Mouse (Mus musculus): ENCODE measurements around the gene Olfr1328. TPM values are rescaled to one million over a fixed set of nuclear protein-coding genes. Genes with fewer than 3 reads are reported as not detected.

Olfr1328 gene
- polyA plus RNA-seq (2012; rRNA removed): not detected in 2 replicates

GRCm38 (mm10) chr4:118938512-118938911, at the start of gene Olfr1328:
Gene Olfr1328, minus strand, starts transcription at chr4:118938612.

GRCm38 (mm10) chr4:118961141-118961628, 22.8 kb upstream of the Olfr1328 start, which contains the start of gene Lao1:
Gene Lao1, plus strand, starts transcription at chr4:118961578.

GRCm38 (mm10) chr4:118917365-118917764, 21.0 kb downstream of the Olfr1328 start, which contains the start of gene Olfr1329:
Gene Olfr1329, minus strand, starts transcription at chr4:118917465.

GRCm38 (mm10) chr4:118888297-118888696, 50.1 kb downstream of the Olfr1328 start, which contains the start of gene Olfr1330:
Gene Olfr1330, plus strand, starts transcription at chr4:118888597.

Other genes starting within 250 kb of the Olfr1328 start
- gene Olfr1342, start 245.9 kb downstream of the Olfr1328 start, polyA plus RNA-seq (2012; rRNA removed): 0.01 and 0.08 TPM in 2 replicates
- not detected in 2 replicates for gene Olfr1341, start 235.1 kb downstream of the Olfr1328 start, polyA plus RNA-seq (2012; rRNA removed)
- gene Olfr1340, start 218.5 kb downstream of the Olfr1328 start, polyA plus RNA-seq (2012; rRNA removed): not detected in 2 replicates
- not detected in 2 replicates for gene Olfr1339, start 206.4 kb downstream of the Olfr1328 start, polyA plus RNA-seq (2012; rRNA removed)
- gene Olfr1338, start 179.9 kb downstream of the Olfr1328 start, polyA plus RNA-seq (2012; rRNA removed): not detected in 2 replicates
- gene Olfr1337, start 156.0 kb downstream of the Olfr1328 start, polyA plus RNA-seq (2012; rRNA removed): not detected in 2 replicates
- not detected in 2 replicates for gene Olfr1335, start 128.7 kb downstream of the Olfr1328 start, polyA plus RNA-seq (2012; rRNA removed)
- not detected in 2 replicates for gene Olfr1333, start 102.3 kb downstream of the Olfr1328 start, polyA plus RNA-seq (2012; rRNA removed)
- gene Olfr1331, start 74.0 kb downstream of the Olfr1328 start, polyA plus RNA-seq (2012; rRNA removed): not detected in 2 replicates
- gene Olfr1330, start 50.0 kb downstream of the Olfr1328 start, polyA plus RNA-seq (2012; rRNA removed): not detected in 2 replicates
- gene Olfr1329, start 21.1 kb downstream of the Olfr1328 start, polyA plus RNA-seq (2012; rRNA removed): not detected in 2 replicates
- gene Lao1, start 23.0 kb upstream of the Olfr1328 start, polyA plus RNA-seq (2012; rRNA removed): 0.14 and 0.15 TPM in 2 replicates
- gene Slc2a1, start 170.1 kb upstream of the Olfr1328 start, polyA plus RNA-seq (2012; rRNA removed): 64.7 and 77.2 TPM in 2 replicates
- gene Zfp691, start 235.6 kb upstream of the Olfr1328 start, polyA plus RNA-seq (2012; rRNA removed): 4.2 and 5.2 TPM in 2 replicates